Mouse (Mus musculus) gastrocnemius, adult 2 months (tissue): ENCODE data around the gene Gpr157. TPM values are rescaled to one million over a fixed set of nuclear protein-coding genes. Genes with fewer than 3 reads are reported as not detected.

ENCODE experiments used
- DNase-seq: peaks from one replicate; pipeline ENCODE4 v3.0.0; 2022
- H3K27ac ChIP-seq: fragments of 200-600 bp; 2 replicates; pipeline ENCODE4 v1.8.1; 2022; ENCODE audit warnings: mild to moderate bottlenecking
- H3K4me3 ChIP-seq: fragments of 200-600 bp; 2 replicates; pipeline ENCODE4 v1.8.1; 2022; ENCODE audit warnings: mild to moderate bottlenecking, moderate library complexity
- CTCF ChIP-seq: fragments of 200-600 bp; IDR thresholded peaks from 2 replicates; pipeline ENCODE4 v1.8.1; 2022; ENCODE audit warnings: antibody characterized with exemption, mild to moderate bottlenecking, moderate library complexity
- intact Hi-C: fragments of 180-260 bp; cut with DNase I; formaldehyde crosslinking; loops from one replicate; pipeline ENCODE4 v1.15.1; 2025
- total RNA-seq, 2 experiments: library from RNA; stranded (reverse); gene quantifications; 2 replicates each; pipeline ENCODE4 v1.2.3; 2021

The Gpr157 gene
- total RNA-seq, 2 experiments from 2014 or later = 41.7 to 51.3 TPM

DNA sequence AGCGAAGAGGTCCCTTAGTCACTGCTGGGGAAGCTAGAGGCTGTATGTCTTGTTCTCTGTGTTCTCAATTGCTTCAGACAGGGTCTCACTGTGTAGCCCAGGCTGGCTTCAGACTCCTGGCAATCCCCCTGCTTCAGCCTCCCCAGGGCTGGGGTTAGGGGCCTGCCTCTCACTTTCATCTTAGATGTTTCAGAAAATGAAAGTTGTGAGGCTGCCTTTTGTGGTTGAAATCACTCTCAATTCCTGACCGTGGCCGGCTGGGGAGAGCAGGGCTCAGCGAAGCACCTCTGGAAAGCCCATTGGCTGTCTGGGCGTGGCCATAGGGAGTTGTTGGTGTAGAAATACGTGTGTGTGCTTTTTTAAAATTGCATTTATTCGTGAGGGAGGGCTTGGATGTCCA is 9.1 kb downstream of the Gpr157 start:
- TF ChIP-seq CTCF = no peak
- DNase-seq = no peak
- Histone ChIP-seq H3K4me3 (no peak overlapping the region), H3K27ac (peak overlapping the region; percentile 9; the same call in 1 of the 2 replicates)
- intact Hi-C loops = loop anchor here (10.0 kb wide), 1 partner anchor 292 kb away; no protein-coding TSS in a partner anchor

DNA sequence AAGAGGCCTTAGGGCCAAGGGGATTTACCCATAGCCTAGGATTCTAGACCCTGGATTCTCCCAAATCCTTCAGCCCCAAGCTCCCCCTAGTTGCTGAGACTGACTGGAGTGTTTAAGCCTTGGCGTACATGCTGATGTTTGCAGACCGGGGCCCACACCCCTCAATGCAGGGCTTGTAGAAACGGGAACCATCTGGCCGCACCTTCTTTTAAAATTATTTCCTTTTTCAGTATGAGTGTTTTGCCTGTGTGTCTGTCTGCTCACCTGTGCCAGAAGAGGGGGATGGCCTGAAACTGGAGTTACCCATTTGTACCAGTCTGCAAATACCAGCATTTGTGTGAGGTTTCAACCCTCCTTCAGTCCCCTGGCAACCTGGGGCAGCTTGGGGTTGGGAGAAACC is 10.7 kb downstream of the Gpr157 start:
- Histone ChIP-seq H3K4me3 (no peak overlapping the region), H3K27ac (no peak overlapping the region)
- no peak for TF ChIP-seq CTCF
- intact Hi-C loops = loop anchor here (10.0 kb wide), 1 partner anchor 293 kb away; no protein-coding TSS in a partner anchor
- no peak for DNase-seq

DNA sequence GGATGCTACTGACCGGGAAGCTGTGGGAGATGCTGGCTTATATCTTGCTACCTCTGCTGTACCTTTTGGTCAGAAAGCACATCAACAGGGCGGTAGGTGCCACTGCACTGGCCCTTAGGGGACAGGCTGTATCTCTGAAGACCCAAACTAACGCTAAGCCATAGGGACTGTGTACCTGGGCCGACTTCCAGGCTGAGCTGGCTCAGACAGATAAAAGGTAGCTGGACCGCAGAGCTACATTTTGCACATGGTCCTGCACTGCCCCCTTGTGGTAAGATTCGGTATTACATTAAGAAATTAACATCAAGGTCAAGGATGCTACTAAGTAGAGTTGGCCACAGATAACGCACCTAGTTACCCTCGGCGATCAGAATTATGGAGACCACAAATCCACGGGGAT is 11.7 kb downstream of the Gpr157 start:
- peak; percentile 91 for TF ChIP-seq CTCF
- no peak overlapping the region for H3K4me3 ChIP-seq
- intact Hi-C loops = loop anchor here (1.0 to 10.0 kb wide), 2 partner anchors 64 to 294 kb away; no protein-coding TSS in a partner anchor
- DNase-seq = peak; percentile 83
- no peak overlapping the region for H3K27ac ChIP-seq

DNA sequence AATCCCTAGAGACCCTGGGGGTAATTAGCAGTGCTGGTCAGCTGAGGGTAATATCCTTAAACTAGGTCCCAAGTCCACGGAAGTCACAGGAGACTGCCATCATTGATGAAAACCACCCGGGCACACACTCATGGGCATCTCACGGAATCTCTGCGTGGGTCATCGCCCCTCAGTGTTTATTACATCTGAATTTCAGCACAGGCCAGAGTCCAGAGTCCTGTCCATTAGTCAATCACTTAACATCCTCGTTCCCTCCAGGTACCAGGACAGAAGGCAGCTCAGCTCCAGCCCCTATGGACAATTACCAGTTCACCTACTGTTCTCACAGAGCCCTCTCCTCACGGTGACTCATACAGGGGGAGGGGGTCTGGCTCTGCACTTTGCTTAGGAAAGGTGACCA is 15.7 kb downstream of the Gpr157 start:
- no peak for TF ChIP-seq CTCF
- Histone ChIP-seq H3K4me3 (no peak overlapping the region), H3K27ac (no peak overlapping the region)
- intact Hi-C loops = no loop called here
- no peak for DNase-seq

DNA sequence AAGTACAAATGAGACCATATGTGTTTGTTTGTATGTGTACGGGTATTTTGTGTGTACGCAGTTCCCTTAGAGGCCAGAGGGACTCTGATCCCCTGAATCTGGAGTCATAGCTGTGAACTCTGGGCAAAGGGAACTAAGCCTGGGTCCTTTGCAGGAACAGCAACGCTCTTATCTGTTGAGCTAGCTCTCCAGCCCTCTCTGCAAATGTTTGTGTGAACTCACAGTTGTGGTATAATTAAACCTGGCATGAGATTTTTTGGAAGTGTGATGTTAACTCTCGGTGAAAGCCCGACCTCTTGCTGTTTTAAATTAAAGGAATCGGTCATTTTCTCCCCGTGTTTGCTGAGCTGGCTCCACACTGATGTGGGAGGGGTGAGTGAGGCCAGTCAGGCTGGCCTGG is 18.5 kb downstream of the Gpr157 start:
- no peak overlapping the region for H3K4me3 ChIP-seq
- no peak for TF ChIP-seq CTCF
- no peak overlapping the region for H3K27ac ChIP-seq
- intact Hi-C loops = no loop called here
- DNase-seq = no peak

DNA sequence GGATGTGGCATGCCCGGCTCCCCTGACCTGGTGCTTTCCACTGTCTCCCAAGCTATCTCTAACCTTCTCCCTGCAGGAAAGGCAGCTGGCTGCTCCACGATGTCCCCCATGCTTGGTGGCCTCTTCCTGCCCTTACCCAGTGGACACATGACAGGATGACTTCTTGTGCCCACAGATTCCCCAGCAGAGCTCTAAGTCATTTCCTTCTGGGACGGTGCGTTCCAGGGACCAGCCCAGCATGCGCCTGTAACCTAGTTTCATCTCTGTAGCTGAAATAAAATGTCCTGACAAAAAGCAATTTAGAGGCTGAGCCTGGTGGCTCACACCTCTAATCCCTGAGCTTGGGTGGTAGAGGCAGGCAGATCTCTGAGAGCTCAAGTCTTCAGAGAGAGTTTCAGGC is 19.5 kb downstream of the Gpr157 start:
- intact Hi-C loops = no loop called here
- DNase-seq = no peak
- no peak overlapping the region for H3K27ac ChIP-seq
- no peak overlapping the region for H3K4me3 ChIP-seq
- TF ChIP-seq CTCF = no peak

DNA sequence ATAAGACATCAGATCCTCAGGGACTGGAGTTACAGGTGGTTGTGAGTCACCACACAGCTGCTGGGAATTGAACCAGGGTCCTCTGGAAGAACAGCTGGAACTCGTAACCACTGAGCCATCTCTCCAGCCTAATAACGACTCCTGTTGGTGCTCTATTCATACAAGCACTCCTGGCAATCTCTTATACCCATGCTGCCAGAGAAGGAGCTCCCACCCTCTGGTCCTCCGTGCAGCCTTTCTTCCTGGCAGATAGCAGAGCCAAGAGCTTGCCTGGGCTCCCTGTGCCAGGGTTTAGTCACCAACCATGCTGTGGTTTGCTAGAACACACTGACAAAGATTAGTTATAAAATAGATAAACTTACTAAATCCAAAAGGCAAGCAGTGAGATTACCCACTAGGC is 22.5 kb downstream of the Gpr157 start:
- TF ChIP-seq CTCF = no peak
- H3K4me3 ChIP-seq = no peak overlapping the region
- H3K27ac ChIP-seq = no peak overlapping the region
- intact Hi-C loops = no loop called here
- no peak for DNase-seq

DNA sequence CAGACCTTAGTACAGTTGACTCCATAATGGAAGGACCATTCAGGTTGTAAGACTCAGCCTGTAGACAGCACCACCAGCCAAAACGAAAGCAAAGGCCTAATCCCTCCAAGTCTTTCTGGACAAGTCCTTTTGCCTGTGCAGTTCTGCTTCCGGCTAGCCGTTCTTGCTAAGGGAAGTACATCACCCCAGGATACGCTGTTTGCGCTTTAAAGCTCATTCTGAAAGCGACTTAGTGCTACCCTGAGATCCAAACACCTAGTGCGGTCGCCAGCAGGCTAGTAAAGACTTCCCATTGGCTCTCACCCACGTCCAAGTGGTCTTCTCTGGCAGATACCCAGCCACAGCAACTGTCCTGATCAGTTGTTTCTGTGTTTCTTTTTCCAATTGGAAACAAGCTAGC is 23.2 kb downstream of the Gpr157 start:
- intact Hi-C loops = no loop called here
- Histone ChIP-seq H3K27ac (no peak overlapping the region), H3K4me3 (no peak overlapping the region)
- no peak for DNase-seq
- no peak for TF ChIP-seq CTCF

DNA sequence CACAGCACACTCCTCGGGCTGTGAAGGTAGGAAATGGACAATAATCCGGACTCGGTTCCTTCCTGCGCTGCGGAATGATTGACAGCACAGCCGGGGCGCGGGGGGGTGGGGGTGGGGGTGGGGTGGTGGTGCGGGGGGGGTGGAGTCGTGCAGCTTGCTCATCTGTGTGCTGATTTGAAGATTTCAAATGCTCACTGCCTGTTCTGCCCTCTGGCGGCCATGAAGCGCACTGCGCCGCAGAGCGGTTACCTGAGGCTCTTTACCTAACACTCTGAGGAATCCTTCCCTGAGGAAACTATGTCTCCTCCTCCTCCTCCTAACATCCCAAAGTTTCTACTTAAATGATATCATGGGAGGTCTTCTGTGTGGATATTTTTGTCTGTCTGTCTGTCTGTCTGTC is 25.7 kb downstream of the Gpr157 start:
- H3K4me3 ChIP-seq = peak overlapping the region; percentile 49
- peak; percentile 82 for TF ChIP-seq CTCF
- intact Hi-C loops = no loop called here

DNA sequence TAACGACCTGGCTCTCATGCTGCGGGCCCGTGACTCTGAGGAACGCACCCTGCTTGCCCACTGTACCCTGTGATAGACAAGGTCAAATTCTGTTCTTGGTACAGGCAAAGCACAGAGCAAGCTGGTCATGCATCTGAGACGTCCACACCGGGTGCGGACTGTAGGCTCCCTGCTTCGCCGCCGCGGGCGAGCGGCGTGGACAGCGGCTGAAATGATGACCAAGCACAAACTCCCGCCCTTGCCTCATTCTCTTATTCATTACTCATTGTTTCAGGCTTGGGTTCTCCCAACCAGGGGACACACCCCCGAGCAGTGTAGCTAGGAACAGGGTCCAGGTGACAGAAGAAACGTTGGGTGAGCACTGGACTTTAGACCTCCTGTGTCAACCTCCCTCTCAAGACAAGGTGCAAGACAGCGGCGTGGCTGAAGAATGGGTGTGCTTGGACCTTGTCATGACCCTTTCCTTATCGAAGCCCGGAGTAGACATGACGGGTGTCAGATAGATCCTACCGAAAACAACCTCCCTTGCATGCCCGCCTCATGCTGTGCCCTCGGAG is 27.4 kb downstream of the Gpr157 start:
- H3K4me3 ChIP-seq = no peak overlapping the region
- TF ChIP-seq CTCF = no peak
- no peak for DNase-seq
- H3K27ac ChIP-seq = no peak overlapping the region
- intact Hi-C loops = no loop called here

More for the DNA sequence above, 25.7 kb downstream of the Gpr157 start:
- no peak overlapping the region for H3K27ac ChIP-seq
- DNase-seq = peak; percentile 81

DNA sequence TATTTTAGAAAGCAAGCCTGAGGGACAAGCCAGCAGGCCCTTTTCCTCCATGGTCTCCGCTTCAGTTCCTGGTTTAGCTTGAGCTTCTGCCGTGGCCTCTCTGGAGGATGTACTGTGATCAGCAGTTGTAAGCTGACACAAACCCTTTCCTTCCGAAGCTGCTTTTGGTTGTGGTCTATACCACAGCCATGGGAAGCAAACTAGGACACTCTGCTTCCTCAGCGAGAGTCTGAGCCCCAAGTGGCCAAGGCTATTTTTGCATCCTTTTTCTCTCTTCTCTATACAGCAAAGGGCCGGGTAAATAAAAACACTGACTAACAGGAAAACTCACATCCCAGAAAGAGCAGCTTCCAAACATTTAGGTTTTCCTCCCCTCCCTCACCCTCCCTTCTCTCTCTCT is 30.1 kb downstream of the Gpr157 start:
- no peak for DNase-seq
- intact Hi-C loops = no loop called here
- TF ChIP-seq CTCF = peak; percentile 20; the same call in 1 of the 2 replicates
- H3K4me3 ChIP-seq = no peak overlapping the region
- no peak overlapping the region for H3K27ac ChIP-seq

DNA sequence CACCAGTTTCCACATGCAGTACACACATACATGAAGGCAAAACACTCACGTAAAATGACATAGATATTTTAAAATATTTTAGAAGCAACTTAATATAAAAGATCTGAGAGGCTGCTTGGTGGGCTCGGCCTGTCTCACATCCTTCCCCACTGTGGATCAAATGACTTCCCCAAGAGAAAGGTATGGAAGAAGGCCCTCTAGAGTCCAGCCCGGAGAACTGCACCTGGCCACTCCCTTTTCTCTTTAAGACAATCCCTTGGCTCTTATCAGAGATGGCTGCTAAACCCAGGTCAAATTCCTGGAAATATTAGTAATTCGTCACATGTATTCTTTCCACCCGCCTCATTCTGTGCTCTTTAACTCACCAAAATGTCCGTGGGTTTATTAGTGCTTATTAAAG is 31.0 kb downstream of the Gpr157 start:
- DNase-seq = no peak
- H3K4me3 ChIP-seq = no peak overlapping the region
- H3K27ac ChIP-seq = no peak overlapping the region
- no peak for TF ChIP-seq CTCF
- intact Hi-C loops = no loop called here

DNA sequence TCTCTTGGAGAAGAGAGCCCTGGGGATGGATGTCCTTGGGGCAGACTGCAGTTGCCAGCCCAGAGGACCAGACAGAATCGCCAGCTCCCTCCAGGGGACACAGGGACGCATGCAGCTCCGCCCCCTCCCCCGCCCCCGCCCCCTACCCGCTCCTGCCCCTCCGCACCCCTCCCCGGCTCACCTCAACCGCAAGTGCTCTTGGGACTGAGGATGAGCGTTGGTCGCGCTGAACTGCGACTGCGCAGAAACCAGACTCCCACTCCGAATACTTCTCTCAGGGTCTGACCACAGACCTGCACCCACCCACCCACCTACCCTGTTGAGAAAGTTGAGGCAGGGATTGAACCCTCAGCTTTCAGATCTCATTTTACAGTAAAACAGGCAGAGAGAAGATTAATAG is 31.9 kb downstream of the Gpr157 start, which contains the start of gene Slc2a5:
Slc2a5 (plus strand) TSS at position 229 of the 400 bp plus-strand sequence.
- intact Hi-C loops = no loop called here
- H3K27ac ChIP-seq = no peak within 1 kb of the TSS
- no peak within 1 kb of the TSS for H3K4me3 ChIP-seq
- no peak for DNase-seq
- no peak for TF ChIP-seq CTCF

DNA sequence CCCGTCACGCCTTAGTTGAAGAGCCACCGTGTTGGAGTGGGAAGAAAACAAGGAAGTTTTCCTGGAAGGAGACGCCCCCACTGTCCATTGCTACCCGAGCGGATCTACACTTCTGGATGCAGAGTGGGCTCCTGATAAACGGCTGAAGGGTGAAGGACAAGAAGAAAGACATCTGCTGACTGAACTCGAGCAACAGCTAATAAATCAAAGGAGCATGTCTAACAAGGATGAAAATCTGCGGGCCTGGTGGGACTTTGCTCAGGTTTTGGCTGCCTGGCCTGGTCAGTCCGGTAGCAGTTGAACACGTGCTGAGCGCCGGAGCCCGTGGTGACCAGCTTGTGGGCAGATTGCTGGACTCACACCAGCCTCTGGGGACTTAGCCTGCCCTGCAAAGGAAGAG is 32.5 kb downstream of the Gpr157 start:
- H3K27ac ChIP-seq = no peak overlapping the region
- H3K4me3 ChIP-seq = no peak overlapping the region
- no peak for TF ChIP-seq CTCF
- intact Hi-C loops = no loop called here
- DNase-seq = no peak
